Mouse (Mus musculus) kidney, postnatal 36 days (tissue): Measurements from ENCODE around the gene Ptprg.

Experiments
- DNase-seq, 2 experiments: peaks; one replicate each; pipeline ENCODE4 v3.0.0; 2021 to 2022; ENCODE audit warnings: mixed read lengths in 2 of 2

Gene Ptprg

GRCm38 (mm10) chr14:12163196-12163595, 609.9 kb downstream of the Ptprg start:
- peak; percentile 16 to 30 for DNase-seq

DNA sequence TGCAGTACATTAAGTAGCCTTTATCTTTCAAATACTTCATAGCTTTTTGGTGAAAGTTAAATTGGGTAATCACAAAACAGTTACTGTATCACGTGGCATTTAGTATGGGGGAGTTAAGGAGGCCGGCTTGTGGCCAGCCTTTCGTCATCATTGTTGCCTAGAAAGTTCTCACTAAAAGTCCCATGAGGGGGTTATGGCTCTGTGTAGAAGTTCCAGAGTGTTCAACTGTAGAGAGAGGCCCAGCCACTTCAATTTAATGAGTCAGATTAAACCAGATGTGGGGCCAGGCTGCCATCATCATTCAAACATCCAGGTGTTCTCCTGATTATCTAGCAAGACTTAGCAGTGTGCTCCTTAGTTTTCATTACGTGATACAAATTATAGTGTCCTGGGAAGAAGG, 613.9 kb downstream of the Ptprg start:
- DNase-seq: no peak

- peak; percentile 45 to 54 for DNase-seq
Measured at GRCm38 (mm10) chr14:12167651-12168050, 614.3 kb downstream of the Ptprg start.

- DNase-seq: no peak
Measured at GRCm38 (mm10) chr14:12177436-12177835, 624.1 kb downstream of the Ptprg start.

- no peak for DNase-seq
Measured at GRCm38 (mm10) chr14:12178645-12179044, 625.3 kb downstream of the Ptprg start.

DNA sequence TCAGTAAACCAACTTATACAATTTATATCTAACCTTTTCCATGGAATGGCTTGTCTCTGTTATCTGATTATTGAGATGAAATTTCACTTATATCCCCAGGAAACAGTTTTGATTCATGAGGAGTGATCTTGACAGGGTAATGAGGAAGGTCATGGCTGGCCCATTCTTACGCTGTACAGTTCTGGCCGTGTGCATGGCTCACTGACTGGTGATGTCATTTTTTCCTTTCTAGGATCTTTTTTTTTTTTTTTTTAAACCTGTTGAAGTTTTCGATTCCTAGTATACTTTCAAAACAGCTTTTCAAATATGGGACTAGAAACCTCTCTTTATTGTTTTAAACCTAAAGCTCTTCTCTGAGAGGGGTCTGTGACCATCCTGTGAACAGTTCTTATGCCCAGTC, 626.8 kb downstream of the Ptprg start:
- no peak for DNase-seq

GRCm38 (mm10) chr14:12185040-12185439, 631.7 kb downstream of the Ptprg start:
- no peak for DNase-seq

- DNase-seq: no peak
Measured at GRCm38 (mm10) chr14:12188352-12188751, 635.0 kb downstream of the Ptprg start.

GRCm38 (mm10) chr14:12189266-12189665, 635.9 kb downstream of the Ptprg start:
- DNase-seq: no peak

DNA sequence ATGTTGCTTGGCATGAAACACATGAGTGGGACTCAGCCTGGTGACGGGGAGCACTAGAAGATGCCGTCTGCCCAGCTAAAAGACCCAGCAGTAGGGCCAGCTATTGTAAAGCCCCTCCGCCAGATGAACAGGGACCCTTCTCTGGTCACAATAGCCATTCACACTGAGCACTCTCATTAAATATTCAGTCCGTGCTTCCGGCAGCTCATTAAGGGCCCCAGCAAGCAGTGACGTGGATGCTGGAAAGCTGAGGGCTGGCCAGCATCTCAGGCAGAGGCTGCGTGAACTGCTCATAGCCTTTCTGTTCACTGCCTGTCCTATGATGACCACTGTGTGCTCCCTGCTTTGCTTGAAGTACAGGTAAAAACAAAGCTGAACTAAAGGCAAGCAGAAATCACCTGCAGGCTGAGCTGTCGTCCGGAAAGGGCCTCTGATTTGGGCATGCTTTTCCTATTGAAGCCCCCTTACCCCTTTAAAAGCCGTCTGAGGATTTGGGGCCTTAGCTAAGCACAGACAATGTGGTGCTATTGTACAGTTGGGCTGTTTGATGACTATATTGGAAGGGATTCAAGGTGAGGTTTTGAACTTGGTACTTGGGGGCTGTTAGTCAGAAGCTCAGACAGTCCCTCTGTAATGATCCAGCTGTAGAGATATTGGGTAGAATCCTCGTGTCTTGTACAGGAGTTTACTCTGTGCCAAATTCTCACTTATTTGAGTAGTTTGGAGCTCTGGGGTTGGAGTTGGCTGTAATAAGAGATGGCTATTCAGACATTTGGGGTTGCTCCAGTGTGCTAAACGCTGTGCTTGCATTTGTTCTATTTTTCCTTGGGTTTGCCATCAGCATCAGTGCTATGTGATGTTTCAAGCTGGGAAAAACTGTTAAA, 636.6 kb downstream of the Ptprg start:
- DNase-seq: no peak

GRCm38 (mm10) chr14:12191076-12191475, 637.7 kb downstream of the Ptprg start:
- no peak for DNase-seq

DNA sequence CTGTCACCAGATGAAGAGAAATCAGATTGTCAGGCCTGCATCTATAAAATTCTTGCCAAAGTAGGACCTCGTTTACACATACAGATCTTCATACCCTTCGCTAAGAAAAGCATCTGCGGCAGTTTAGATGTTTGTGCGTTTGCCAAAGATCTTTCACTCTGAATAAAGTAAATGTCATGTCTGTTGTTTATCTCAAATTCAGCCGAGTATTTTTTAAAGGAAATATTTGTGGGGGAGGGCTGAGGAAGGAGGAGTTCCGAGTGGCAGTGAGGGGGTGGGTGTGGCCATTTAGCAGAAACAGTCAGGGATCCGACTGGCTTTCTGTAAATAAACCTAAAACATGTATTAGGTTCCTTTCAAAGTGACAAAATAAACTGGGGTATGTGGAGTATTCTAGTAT, 645.4 kb downstream of the Ptprg start:
- DNase-seq: peak; percentile 17 to 24

DNA sequence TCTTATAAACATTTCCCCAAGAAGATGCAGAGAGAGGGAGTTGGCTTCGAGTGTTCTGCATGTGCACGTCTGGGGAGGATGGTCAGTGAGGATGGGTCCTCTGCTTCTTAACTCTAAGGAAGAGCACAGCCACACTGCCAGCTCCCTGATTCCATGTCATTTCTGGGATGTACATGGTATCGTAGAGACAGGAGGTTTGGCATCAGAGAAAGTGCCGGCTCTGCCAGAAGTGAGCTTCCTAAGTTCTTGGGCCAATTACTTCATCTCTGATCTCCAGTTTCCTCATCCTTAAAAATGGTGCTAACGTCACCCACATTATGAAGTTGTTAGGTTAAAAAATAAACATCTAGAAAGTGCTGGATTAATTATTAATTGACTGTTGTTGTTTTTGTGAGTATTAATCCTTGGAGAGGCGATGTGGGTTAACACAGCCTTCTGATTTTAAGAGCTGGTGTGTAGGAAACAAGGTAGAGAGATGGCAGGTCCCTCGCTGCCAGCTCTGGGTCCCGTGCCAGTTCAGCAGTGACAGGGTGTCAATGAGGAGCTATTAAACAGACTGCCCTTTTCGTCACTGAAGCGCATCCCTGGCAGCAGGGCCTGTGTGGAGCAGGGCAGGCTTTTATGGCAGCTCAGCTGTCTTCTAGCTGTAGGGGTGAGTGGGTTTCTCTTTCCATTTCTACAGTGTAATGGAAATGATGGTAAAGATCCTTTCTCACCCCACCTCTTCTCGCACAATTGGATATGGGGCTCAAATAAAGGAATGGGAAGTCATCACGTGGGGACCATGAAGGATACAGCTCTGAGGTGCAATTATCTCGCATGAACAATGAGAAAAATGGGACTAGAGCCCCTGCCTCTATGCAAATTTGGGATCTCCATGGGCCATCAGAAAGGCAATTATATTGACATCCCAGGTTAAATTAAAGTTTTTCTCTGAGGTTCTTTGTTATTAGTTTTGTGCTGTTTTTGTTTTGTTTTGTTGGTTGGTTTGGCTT, 646.9 kb downstream of the Ptprg start:
- peak; percentile 31 to 58 for DNase-seq

GRCm38 (mm10) chr14:12202214-12202613, 648.9 kb downstream of the Ptprg start:
- DNase-seq: peak in 1 of 2 experiments; percentile 58

- DNase-seq: peak in 1 of 2 experiments; percentile 13
Measured at GRCm38 (mm10) chr14:12203081-12203480, 649.7 kb downstream of the Ptprg start.

GRCm38 (mm10) chr14:12206138-12206537, 652.8 kb downstream of the Ptprg start:
- DNase-seq: no peak

GRCm38 (mm10) chr14:12208554-12208953, 655.2 kb downstream of the Ptprg start:
- peak; percentile 49 to 77 for DNase-seq

GRCm38 (mm10) chr14:12218544-12219150, 665.3 kb downstream of the Ptprg start:
- no peak for DNase-seq

- DNase-seq: no peak
Measured at GRCm38 (mm10) chr14:12219877-12220276, 666.5 kb downstream of the Ptprg start.

GRCm38 (mm10) chr14:12220540-12220939, 667.2 kb downstream of the Ptprg start:
- DNase-seq: no peak

DNA sequence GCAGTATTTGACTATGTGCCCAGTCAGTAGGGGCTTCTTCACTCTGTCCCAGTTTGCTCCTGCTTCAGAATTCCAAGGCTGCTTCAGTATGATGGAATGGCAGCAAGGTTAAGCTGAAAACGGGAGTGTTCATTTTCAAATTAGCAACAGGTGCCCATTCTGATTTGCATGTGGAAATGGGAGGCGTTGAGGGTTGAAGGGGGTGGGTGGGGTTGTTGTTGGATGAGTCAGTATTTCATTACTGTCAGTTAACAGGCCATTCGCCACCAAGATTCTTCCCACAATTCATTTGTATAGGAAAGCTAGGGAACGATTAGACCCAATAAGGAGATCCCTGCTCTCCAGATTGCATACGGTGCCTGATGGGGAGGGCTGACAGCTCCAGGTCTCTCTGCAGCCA, 668.2 kb downstream of the Ptprg start:
- no peak for DNase-seq

DNA sequence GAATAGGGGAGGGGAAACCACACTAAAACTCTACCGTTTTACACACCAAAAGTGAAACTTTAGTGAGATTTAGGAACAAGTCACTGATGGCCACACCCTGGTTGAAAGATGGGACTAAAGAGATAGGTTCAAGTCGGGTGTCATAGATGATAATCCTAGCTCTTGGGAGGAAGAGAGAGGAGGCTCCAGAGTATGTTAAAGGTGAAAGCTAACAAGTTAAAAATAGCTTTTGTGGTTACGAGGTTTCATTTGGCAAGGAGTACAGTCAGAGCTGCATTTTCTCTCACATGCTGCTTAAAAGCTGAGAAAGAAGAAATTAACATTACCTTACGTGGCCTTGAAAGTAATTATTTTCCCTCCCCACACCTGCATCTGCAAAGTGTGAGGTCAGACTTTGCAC, 690.4 kb downstream of the Ptprg start:
- DNase-seq: no peak

DNA sequence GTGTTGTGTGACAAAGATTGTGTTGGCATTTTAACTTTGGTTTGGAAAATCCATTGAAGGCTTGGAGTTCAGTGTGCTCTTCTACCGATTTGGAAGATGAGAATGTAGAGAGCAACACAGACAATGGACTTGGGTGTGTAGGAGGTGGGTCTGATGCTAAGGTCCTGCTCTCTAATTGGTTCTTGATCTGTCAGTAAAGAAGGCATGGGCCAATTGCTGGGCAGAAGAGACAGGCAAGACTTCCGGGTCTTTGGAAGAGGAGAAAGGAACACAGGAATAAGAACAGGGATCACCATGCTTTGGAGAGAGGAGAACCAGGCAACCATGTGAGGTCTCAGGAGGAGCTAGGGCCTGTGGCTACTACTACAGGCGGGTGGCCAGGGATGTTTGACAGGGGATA, 722.7 kb downstream of the Ptprg start:
- DNase-seq: no peak
